In genomic region chr1:132157016-132157781, GRCm38 (mm10) we compare ENCODE assay signal across 7 mouse cellular contexts. TPM values are rescaled to one million over a fixed set of nuclear protein-coding genes. Genes with fewer than 3 reads are reported as not detected.
DNase-seq lines count a peak whose midpoint lies in the region; ATAC-seq and TF ChIP-seq lines count a peak whose summit lies in the region.

No protein-coding gene starts in this region.

- H3K4me3 ChIP-seq in cortical plate, adult 2 months (ENCODE audit: insufficient read depth, low read length), result no peak overlapping the region
- no peak overlapping the region for H3K4me3 ChIP-seq in intestine, embryonic 16.5 days (ENCODE audit: low read length)
- no peak overlapping the region for H3K4me3 ChIP-seq in midbrain, embryonic 14.5 days (replicated peaks; ENCODE audit: low read depth, low read length)

- peak; percentile 96 for TF ChIP-seq CTCF in cortical plate, adult 2 months (IDR thresholded peaks at IDR 0.05; ENCODE audit: extremely low read depth, insufficient read depth, low read length)

- 20% methylated on average over 14 of the region's 14 CpGs for WGBS in intestine, embryonic 16.5 days
- 24% methylated on average over 14 of the region's 14 CpGs for WGBS in midbrain, embryonic 14.5 days

- peak; percentile 91 for ATAC-seq in intestine, embryonic 16.5 days
- peak; percentile 83; the same call in 1 of the 2 replicates for ATAC-seq in midbrain, embryonic 14.5 days (ENCODE audit: low FRiP score, low TSS enrichment)

- no peak overlapping the region for H3K27ac ChIP-seq in cortical plate, adult 2 months (ENCODE audit: insufficient read depth, low read length)
- no peak overlapping the region for H3K27ac ChIP-seq in intestine, embryonic 16.5 days (ENCODE audit: low read length)
- peak overlapping the region; percentile 63 for H3K27ac ChIP-seq in midbrain, embryonic 14.5 days (replicated peaks; ENCODE audit: low read depth, low read length)

- no peaks in the 10 kb centered on the region for H3K4me1 ChIP-seq in cortical plate, adult 2 months (ENCODE audit: control insufficient read depth, insufficient read depth, low read length)
- H3K4me1 ChIP-seq in intestine, embryonic 16.5 days (ENCODE audit: control insufficient read depth, insufficient read depth, low read length), result peaks cover 8% of the 10 kb centered on the region; the same call in 1 of the 2 replicates
- peaks cover 27% of the 10 kb centered on the region for H3K4me1 ChIP-seq in midbrain, embryonic 14.5 days (ENCODE audit: control insufficient read depth, insufficient read depth, low read length)

- H3K9me3 ChIP-seq in intestine, embryonic 16.5 days (ENCODE audit: control insufficient read depth, low read length), result no peaks in the 10 kb centered on the region
- H3K9me3 ChIP-seq in midbrain, embryonic 14.5 days (ENCODE audit: control insufficient read depth, low read length), result no peaks in the 10 kb centered on the region

- no peak for TF ChIP-seq POLR2A in cortical plate, adult 2 months (IDR thresholded peaks at IDR 0.05; ENCODE audit: extremely low read depth, insufficient read depth, low read length)

- H3K27me3 ChIP-seq in intestine, embryonic 16.5 days (replicated peaks; ENCODE audit: control insufficient read depth, insufficient read depth, low read length), result no peaks in the 10 kb centered on the region; the same call in 1 of the 2 replicates
- no peaks in the 10 kb centered on the region for H3K27me3 ChIP-seq in midbrain, embryonic 14.5 days (ENCODE audit: control insufficient read depth, insufficient read depth, low read length)

- peak; percentile 87 to 88 for DNase-seq in adrenal gland, adult 18-20 months (ENCODE audit: low spot score in 2 of 2)
- peak; percentile 67 for DNase-seq in gastrocnemius, postnatal 25 days
- DNase-seq in left cerebral cortex, postnatal 36 days (ENCODE audit: low spot score in 2 of 2), result peak; percentile 85 to 86
- peak; percentile 95 for DNase-seq in midbrain, embryonic 14.5 days
- peak; percentile 48 to 77 for DNase-seq in spleen, adult 18-20 months

- no peak overlapping the region for H3K9ac ChIP-seq in intestine, embryonic 16.5 days (ENCODE audit: low read depth, low read length)
- no peak overlapping the region for H3K9ac ChIP-seq in midbrain, embryonic 14.5 days (replicated peaks; ENCODE audit: low read length)

- H3K36me3 ChIP-seq in intestine, embryonic 16.5 days (ENCODE audit: control insufficient read depth, insufficient read depth, low read length), result no peaks in the 10 kb centered on the region
- H3K36me3 ChIP-seq in midbrain, embryonic 14.5 days (ENCODE audit: control insufficient read depth, insufficient read depth, low read length), result no peaks in the 10 kb centered on the region

- intact Hi-C loops in left cerebral cortex, postnatal 36 days (cut with DNase I), result loop anchor here (1.0 to 5.0 kb wide), 3 partner anchors 80 to 200 kb away; no protein-coding TSS in a partner anchor

- no peak overlapping the region; the same call in 1 of the 2 replicates for H3K4me2 ChIP-seq in intestine, embryonic 16.5 days (ENCODE audit: low read depth, low read length)
- H3K4me2 ChIP-seq in midbrain, embryonic 14.5 days (ENCODE audit: low read length), result peak overlapping the region; percentile 33

RNA-seq across cellular contexts. Expression of gene Cdk18, which starts 17.7 kb away (rescaled TPM):
- 10 to 100 TPM; 16.1 to 16.3 TPM for total RNA-seq in adrenal gland, adult 18-20 months (2021)
- polyA plus RNA-seq in cortical plate, adult 2 months (2012; rRNA removed), result 24.9 and 30.0 TPM in 2 replicates
- 1 to 10 TPM; 1.4 to 3.2 TPM for total RNA-seq in gastrocnemius, postnatal 25 days (2021)
- polyA plus RNA-seq in intestine, embryonic 16.5 days (2015; fragmentation: Nextera tagmentation; extraction: Ambion mirVana), result 16.9 and 20.2 TPM in 2 replicates
- 10 to 100 TPM; 29.6 to 31.5 TPM for total RNA-seq in left cerebral cortex, postnatal 36 days (2021)
- polyA plus RNA-seq in midbrain, embryonic 14.5 days (2014; fragmentation: Nextera tagmentation; extraction: Ambion mirVana), result 0.63 and 1.1 TPM in 2 replicates

RNA-seq across cellular contexts. Expression of gene Lemd1, which starts 34.0 kb away (rescaled TPM):
- under 1 TPM in 1 of 2 experiments, not detected in 1; 0.43 TPM for total RNA-seq in adrenal gland, adult 18-20 months (2021)
- 7.5 and 10.7 TPM in 2 replicates for polyA plus RNA-seq in cortical plate, adult 2 months (2012; rRNA removed)
- total RNA-seq in gastrocnemius, postnatal 25 days (2021), result not detected
- not detected in 2 replicates for polyA plus RNA-seq in intestine, embryonic 16.5 days (2015; fragmentation: Nextera tagmentation; extraction: Ambion mirVana)
- 1 to 10 TPM; 6.3 to 6.4 TPM for total RNA-seq in left cerebral cortex, postnatal 36 days (2021)
- 21.2 and 23.2 TPM in 2 replicates for polyA plus RNA-seq in midbrain, embryonic 14.5 days (2014; fragmentation: Nextera tagmentation; extraction: Ambion mirVana)

RNA-seq across cellular contexts. Expression of gene AC124108.1, which starts 34.1 kb away (rescaled TPM):
- total RNA-seq in adrenal gland, adult 18-20 months (2021), result not detected
- 6.2 and 7.7 TPM in 2 replicates for polyA plus RNA-seq in cortical plate, adult 2 months (2012; rRNA removed)
- total RNA-seq in gastrocnemius, postnatal 25 days (2021), result not detected
- 0.04 and 0.07 TPM in 2 replicates for polyA plus RNA-seq in intestine, embryonic 16.5 days (2015; fragmentation: Nextera tagmentation; extraction: Ambion mirVana)
- total RNA-seq in left cerebral cortex, postnatal 36 days (2021), result 1 to 10 TPM; 5.4 to 6.2 TPM
- 4.4 and 4.5 TPM in 2 replicates for polyA plus RNA-seq in midbrain, embryonic 14.5 days (2014; fragmentation: Nextera tagmentation; extraction: Ambion mirVana)

Comparison
In these comparisons a context has a peak if more than half of its experiments do, and no peak if none do; other contexts are left out.
1. RNA of gene Cdk18, which starts 17.7 kb away (total RNA-seq): 29.6 to 31.5 TPM in left cerebral cortex, postnatal 36 days and 16.1 to 16.3 TPM in adrenal gland, adult 18-20 months; 1.4 to 3.2 TPM in gastrocnemius, postnatal 25 days; every median in the first group is over 4 times any median in the second.
2. RNA of gene Lemd1, which starts 34.0 kb away (total RNA-seq): 6.3 to 6.4 TPM in left cerebral cortex, postnatal 36 days; 0.43 TPM in adrenal gland, adult 18-20 months and not detected in gastrocnemius, postnatal 25 days; every median in the first group is over 4 times any median in the second.
3. RNA of gene AC124108.1, which starts 34.1 kb away (total RNA-seq): 5.4 to 6.2 TPM in left cerebral cortex, postnatal 36 days; not detected in adrenal gland, adult 18-20 months and not detected in gastrocnemius, postnatal 25 days; every median in the first group is over 4 times any median in the second.
4. Peak in every context shown above with its lines, with median percentiles within 50 percentile points of each other: DNase-seq.